Mouse (Mus musculus) stomach, postnatal 0 days (tissue): ENCODE measurements around the gene Ppfia1. TPM values are rescaled to one million over a fixed set of nuclear protein-coding genes. Genes with fewer than 3 reads are reported as not detected.

Experiments used
- ATAC-seq: fragments of 200-750 bp; cut with Nextera tagmentation; 2 replicates; pipeline ENCODE4 v1.8.0; 2017; ENCODE audit not compliant: low FRiP score, low TSS enrichment
- DNase-seq: peaks from one replicate; pipeline ENCODE4 v3.0.0-alpha.2; 2016; ENCODE audit warnings: low spot score
- H3K27ac ChIP-seq: fragments of 300-500 bp; sonication (generic); replicated peaks from 2 replicates; pipeline ENCODE4 v1.5.1; 2014; ENCODE audit warnings: mild to moderate bottlenecking, control low read depth
- H3K27me3 ChIP-seq: fragments of 300-500 bp; sonication (generic); 2 replicates; pipeline ENCODE4 v1.6.1; 2014; ENCODE audit warnings: low read length; ENCODE audit not compliant: control insufficient read depth, insufficient read depth
- H3K36me3 ChIP-seq: fragments of 300-500 bp; sonication (generic); 2 replicates; pipeline ENCODE4 v1.6.1; 2014; ENCODE audit warnings: low read length, mixed read lengths; ENCODE audit not compliant: control insufficient read depth, insufficient read depth
- H3K4me1 ChIP-seq: fragments of 300-500 bp; sonication (generic); replicated peaks from 2 replicates; pipeline ENCODE4 v1.6.1; 2014; ENCODE audit warnings: antibody characterized with exemption; ENCODE audit not compliant: control insufficient read depth, insufficient read depth
- H3K4me2 ChIP-seq: fragments of 300-500 bp; sonication (generic); replicated peaks from 2 replicates; pipeline ENCODE4 v1.6.1; 2014; ENCODE audit warnings: low read depth, mild to moderate bottlenecking, control low read depth, moderate library complexity
- H3K4me3 ChIP-seq: fragments of 300-500 bp; sonication (generic); 2 replicates; pipeline ENCODE4 v1.5.1; 2014; ENCODE audit warnings: low read depth, low read length, control low read depth
- H3K9ac ChIP-seq: fragments of 300-500 bp; sonication (generic); 2 replicates; pipeline ENCODE4 v1.6.1; 2014; ENCODE audit warnings: mild to moderate bottlenecking, low read length, control low read depth, mixed read lengths
- H3K9me3 ChIP-seq: fragments of 300-500 bp; sonication (generic); 2 replicates; pipeline ENCODE4 v1.6.1; 2016; ENCODE audit warnings: low read length; ENCODE audit not compliant: control insufficient read depth
- CTCF ChIP-seq: IDR thresholded peaks from 2 replicates; pipeline ENCODE4 v1.5.1; 2016; ENCODE audit warnings: antibody characterized with exemption, low read depth, mild to moderate bottlenecking, moderate library complexity
- EP300 ChIP-seq: optimal IDR thresholded peaks from 2 replicates; pipeline ENCODE3; 2016; ENCODE audit warnings: antibody characterized with exemption
- WGBS: fragments of 180-500 bp; shearing (Covaris S2); extraction: QIAGEN DNeasy Blood & Tissue Kit; methylation state at CpG from one replicate; pipeline ENCODE4 v1.1.7; 2014; 5-methylcytosine and 5-hydroxymethylcytosine counted together
- polyA plus RNA-seq: library from polyadenylated mRNA; unstranded; fragments of >200 nt; fragmentation: Nextera tagmentation; extraction: Ambion mirVana; gene quantifications from 2 replicates; pipeline ENCODE4 v1.2.1, GENCODE M21; 2015

Ppfia1 gene
- polyA plus RNA-seq, 1 experiment from 2014 or later = 15.2 TPM

DNA sequence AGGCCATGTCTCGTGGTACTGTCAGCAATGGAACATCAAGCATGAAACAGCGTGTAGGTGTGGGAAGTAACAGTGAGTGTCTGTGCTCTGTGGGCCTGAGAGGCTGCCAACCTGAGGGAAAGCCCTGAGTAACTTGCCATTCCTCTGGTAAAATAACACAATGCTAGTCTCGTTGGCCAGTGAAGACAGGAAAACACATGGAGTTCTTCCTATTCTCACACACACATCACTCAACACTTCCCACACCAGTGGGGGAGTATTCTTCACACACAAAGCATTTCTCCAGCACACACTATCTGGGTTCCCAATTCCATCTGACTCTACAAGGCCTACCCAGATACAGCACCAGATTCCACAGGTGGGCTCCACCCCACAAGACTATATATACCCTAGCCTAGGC lies 23.7 kb downstream of the Ppfia1 start:
- ATAC-seq (no peak), DNase-seq (no peak)
- H3K4me3 ChIP-seq = no peak overlapping the region
- no peaks in the 10 kb centered on the region for H3K9me3 ChIP-seq
- 83% methylated on average over 3 of the region's 3 CpGs for WGBS
- no peaks in the 10 kb centered on the region for H3K27me3 ChIP-seq
- H3K4me2 ChIP-seq = no peak overlapping the region
- H3K9ac ChIP-seq = no peak overlapping the region
- H3K36me3 ChIP-seq = no peaks in the 10 kb centered on the region
- no peak overlapping the region for H3K27ac ChIP-seq
- no peak for TF ChIP-seq EP300
- TF ChIP-seq CTCF = no peak
- H3K4me1 ChIP-seq = no peaks in the 10 kb centered on the region

DNA sequence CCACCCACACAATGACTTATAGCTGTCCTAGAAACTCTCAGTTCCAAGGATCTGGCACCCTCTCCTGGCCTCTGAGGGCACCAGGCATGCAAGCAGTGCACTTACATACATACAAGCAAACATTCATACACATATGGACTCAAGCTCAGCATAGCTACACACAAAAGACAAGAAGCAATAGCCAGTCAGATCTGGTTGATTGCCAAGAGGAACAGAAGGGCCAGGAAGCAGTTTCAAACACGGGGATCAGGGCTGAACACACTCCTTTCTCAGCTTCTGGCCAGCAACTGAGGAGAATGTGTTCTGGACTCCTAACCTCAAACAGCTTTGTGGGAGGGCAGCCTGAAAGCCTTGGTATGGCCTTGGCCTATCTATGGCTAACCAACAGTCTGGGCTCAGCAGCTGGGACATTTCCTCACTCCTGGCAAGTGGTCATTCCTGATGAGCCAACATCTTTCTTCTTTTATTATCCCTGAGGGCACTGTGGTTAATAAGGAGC lies 25.8 kb downstream of the Ppfia1 start:
- H3K9me3 ChIP-seq = no peaks in the 10 kb centered on the region
- no peak overlapping the region for H3K4me2 ChIP-seq
- DNase-seq (no peak), ATAC-seq (no peak)
- H3K4me1 ChIP-seq = no peaks in the 10 kb centered on the region
- H3K4me3 ChIP-seq = no peak overlapping the region
- H3K27ac ChIP-seq = no peak overlapping the region
- 8% methylated on average over 1 of the region's 1 CpGs for WGBS
- TF ChIP-seq EP300 (no peak), CTCF (peak; percentile 48)
- H3K27me3 ChIP-seq = no peaks in the 10 kb centered on the region
- no peak overlapping the region for H3K9ac ChIP-seq
- no peaks in the 10 kb centered on the region for H3K36me3 ChIP-seq

DNA sequence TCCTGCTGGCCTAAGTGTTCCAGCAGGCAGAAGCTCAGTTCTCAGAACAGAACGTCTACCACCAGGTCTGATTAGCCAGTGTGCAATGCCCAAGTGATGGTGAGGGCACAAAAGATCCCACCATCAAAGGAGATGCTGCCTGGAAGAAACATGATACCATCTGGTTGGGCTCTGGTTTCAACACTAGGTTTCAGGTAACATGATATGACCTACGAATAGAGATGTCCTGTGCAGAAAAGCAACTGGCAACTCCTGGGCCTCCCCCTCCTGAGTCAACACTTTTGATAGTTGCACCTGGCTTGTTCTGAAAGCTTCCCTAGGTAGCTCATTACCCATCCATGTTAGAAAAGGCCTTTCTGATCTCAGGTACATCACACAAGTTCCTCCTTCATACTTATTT lies 26.9 kb downstream of the Ppfia1 start:
- Histone ChIP-seq H3K36me3 (no peaks in the 10 kb centered on the region), H3K9ac (no peak overlapping the region), H3K9me3 (no peaks in the 10 kb centered on the region), H3K27ac (no peak overlapping the region), H3K4me2 (no peak overlapping the region), H3K27me3 (no peaks in the 10 kb centered on the region), H3K4me1 (no peaks in the 10 kb centered on the region), H3K4me3 (no peak overlapping the region)
- 41% methylated on average over 2 of the region's 2 CpGs for WGBS
- ATAC-seq (no peak), DNase-seq (no peak)
- TF ChIP-seq EP300 (no peak), CTCF (no peak)

DNA sequence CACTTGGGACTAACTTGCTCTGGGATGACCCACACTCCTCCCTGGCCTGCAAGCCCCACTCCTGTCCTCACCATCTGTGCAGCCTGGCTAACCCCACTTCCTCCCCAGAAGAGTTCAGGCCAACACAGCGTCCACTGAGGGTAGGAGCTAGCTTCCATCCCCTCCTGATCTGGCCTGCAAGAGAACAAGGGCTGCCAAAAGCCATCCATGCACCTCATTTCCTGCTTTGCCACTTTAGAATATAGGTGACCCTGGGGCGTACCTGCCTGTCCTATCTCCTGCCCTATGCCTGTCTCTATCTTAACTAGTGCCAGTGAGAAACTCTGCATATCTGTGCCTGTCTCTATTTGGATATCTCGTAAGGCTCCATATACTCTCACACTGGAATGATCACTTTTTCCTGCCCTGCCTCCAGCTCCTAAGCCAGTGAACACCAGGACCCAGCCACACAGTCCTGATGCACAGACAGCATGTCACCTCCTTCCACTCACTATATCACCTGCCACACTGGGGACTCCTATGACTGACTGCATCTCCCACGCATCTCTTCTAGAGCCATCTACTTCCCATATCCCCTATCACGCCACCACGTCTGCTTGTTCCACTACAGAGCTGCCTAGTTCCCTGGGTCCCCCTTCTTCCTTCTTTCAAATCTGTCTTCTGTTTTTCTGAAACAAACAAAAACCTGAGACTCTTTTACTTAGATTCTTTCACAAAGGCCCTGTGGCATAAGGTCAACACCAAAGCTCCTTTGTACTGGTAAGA lies 28.9 kb downstream of the Ppfia1 start:
- H3K36me3 ChIP-seq = 0 out of 2 replicates have a peak, but pooled peaks cover 2% of the 10 kb centered on the region
- H3K9ac ChIP-seq = no peak overlapping the region
- no peak for TF ChIP-seq EP300
- no peak for TF ChIP-seq CTCF
- no peaks in the 10 kb centered on the region for H3K4me1 ChIP-seq
- ATAC-seq (no peak), DNase-seq (no peak)
- H3K4me3 ChIP-seq = no peak overlapping the region
- H3K4me2 ChIP-seq = no peak overlapping the region
- H3K9me3 ChIP-seq = no peaks in the 10 kb centered on the region
- no peak overlapping the region for H3K27ac ChIP-seq
- no peaks in the 10 kb centered on the region for H3K27me3 ChIP-seq
- 76% methylated on average over 6 of the region's 6 CpGs for WGBS

DNA sequence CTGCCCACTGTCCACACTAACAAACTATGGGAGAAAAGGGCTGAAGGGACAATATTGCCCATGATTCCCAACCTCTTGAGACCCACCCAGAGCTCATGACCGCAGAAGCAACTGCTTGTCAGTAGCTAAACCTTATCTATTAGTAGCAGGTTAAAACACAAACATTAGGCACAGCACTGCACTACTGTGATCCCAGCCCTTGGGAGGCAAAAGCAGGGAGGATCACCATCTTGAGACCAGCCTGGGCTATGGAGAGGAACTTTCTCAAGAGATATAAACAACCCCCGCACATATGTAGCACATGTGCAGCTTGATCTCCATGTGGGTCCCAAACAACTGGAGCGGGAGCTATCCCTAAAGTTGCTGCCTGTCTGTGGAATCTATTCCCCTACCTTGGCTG lies 30.1 kb downstream of the Ppfia1 start:
- 70% methylated on average over 3 of the region's 3 CpGs for WGBS
- DNase-seq = no peak
- ATAC-seq = no peak

DNA sequence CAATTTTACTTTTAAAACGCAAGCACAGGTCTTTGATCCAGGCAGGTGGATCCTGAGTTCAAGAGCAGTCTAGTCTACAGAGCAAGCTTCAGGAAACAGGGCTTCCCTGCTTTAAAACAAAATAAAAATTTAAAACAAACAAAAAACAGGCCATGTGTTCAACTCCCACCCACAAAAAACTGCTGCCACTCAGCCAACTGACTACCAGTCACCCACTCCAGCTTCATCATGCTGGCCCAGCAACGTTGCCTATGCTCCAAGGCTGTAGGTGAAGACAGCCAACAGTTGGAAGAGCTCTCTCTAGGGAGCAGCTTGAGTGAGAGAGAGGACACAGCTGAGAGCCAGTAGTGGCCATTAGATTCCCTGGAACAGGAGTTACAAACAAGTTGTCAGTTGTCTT lies 31.6 kb downstream of the Ppfia1 start:
- H3K4me3 ChIP-seq = no peak overlapping the region
- TF ChIP-seq EP300 = no peak
- no peak for TF ChIP-seq CTCF
- 94% methylated on average over 2 of the region's 2 CpGs for WGBS
- no peak overlapping the region for H3K4me2 ChIP-seq
- no peaks in the 10 kb centered on the region for H3K9me3 ChIP-seq
- H3K27ac ChIP-seq = no peak overlapping the region
- H3K9ac ChIP-seq = no peak overlapping the region
- H3K27me3 ChIP-seq = no peaks in the 10 kb centered on the region
- ATAC-seq = no peak
- H3K36me3 ChIP-seq = peaks cover 8% of the 10 kb centered on the region; the same call in 1 of the 2 replicates
- DNase-seq = no peak
- no peaks in the 10 kb centered on the region for H3K4me1 ChIP-seq

More for the DNA sequence above, 30.1 kb downstream of the Ppfia1 start:
- no peak overlapping the region for H3K4me2 ChIP-seq
- no peak overlapping the region for H3K9ac ChIP-seq
- H3K4me3 ChIP-seq = no peak overlapping the region
- TF ChIP-seq CTCF (no peak), EP300 (no peak)
- no peak overlapping the region for H3K27ac ChIP-seq
- H3K9me3 ChIP-seq = no peaks in the 10 kb centered on the region
- 0 out of 2 replicates have a peak, but pooled peaks cover 2% of the 10 kb centered on the region for H3K36me3 ChIP-seq
- no peaks in the 10 kb centered on the region for H3K4me1 ChIP-seq
- H3K27me3 ChIP-seq = no peaks in the 10 kb centered on the region
